Mouse (Mus musculus) testis, postnatal 10 days (tissue): Measurements from ENCODE around the gene Thra.

Experiments used
- DNase-seq: peaks from one replicate; pipeline ENCODE4 v3.0.0; 2021; ENCODE audit warnings: low spot score

Gene Thra

DNA sequence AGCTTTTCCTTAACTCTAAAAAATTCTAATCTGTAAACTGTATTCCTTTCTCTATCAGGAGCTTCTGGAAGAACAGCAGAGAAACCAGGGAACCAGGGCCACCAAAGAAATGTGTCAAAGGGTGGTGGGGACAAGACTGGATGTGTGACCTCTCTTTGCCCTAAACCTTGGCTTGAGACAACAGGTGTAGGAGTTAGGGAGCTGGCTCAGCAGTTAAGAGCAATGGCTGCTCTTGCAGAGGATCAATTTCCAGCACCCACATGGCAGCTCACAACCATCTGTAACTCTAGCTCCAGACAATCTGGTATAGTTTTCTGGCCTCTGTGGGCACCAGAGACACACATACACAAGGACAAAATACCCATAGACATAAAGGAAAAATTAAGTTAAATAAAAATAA is 37.5 kb downstream of the Thra start:
- DNase-seq = no peak

DNA sequence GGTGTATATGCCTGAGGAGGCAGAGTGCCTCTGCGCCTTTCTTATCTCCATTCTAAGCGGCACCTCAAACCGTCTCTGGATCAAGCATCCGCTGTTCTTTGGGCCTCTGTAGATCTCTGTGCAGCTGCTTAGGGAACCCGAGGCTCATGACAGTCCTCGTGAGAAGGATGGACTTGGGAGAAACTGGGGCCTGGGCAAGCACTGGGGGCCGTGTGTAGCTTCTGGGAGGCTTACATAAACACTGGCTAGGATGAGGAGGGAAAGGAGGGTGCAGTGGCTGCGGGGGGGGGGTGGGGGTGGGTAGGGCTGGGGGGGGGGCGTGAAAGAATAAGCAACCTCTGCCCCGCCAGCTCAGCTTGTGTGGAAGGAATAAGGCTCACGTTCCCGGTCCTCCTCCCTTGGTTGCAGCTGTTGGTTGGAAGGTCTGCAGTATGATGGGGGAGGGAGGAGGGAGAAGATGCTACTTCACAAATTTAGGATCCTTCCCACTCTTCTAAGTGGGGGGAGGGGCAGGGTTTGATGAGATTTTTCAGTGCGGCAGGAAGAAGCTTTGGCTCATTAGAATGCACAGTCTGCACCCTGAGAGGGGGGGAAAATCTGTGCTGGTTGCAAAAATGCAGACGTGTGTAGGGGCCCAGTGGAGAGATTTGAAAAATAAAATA is 41.5 kb downstream of the Thra start:
- peak; percentile 74 for DNase-seq

DNA sequence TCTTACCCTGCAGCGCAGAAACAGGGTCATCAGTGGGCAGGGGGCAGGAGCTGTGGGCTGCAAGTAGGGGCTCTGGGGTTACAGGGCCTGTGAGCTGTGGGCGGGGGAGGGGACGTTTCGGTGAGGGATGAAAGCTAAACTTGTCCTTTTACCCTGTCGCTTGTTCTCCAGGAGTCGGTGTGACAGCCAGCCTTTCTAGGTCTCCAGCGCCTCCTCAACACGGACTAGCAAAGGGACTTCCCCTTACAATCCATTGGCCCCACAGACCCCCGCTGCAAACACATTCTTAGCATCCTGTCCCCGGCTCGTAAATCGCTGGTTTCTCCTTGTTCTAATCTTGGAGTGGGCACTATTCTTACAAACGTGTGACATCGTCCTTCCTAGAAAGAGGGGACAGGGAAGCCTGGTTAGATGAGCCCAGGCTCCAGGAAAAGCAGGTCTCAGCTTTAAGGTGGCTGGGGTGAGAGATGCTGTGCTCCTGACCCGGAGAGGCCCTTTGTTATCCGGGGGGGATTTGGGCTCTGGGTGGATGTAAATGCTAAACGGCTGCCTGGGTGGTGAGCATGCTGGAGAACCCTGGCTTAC is 42.3 kb downstream of the Thra start:
- peak; percentile 71 for DNase-seq

DNA sequence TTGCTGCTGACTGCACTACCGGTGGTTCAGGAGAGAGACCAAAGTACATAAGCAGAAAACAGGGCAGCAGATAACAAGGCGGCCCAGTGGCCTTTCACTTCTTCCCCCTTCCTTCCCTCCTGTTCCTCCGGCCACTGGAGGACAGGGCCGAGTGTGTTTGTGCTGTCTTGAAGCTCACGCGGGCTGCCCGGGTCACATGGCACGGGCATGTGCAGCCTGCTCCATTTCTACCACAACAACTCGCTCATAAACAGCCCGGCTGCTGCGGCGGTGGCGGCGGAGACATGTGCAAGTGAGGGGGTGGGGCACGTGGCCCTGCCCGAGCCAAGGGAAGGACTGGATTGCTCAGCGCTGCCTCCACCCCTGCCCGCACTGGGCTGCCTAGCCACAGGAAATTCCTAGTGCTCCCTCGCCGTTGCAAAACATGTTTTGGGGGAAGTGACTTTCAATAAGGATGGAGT is 42.8 kb downstream of the Thra start:
- peak; percentile 94 for DNase-seq

DNA sequence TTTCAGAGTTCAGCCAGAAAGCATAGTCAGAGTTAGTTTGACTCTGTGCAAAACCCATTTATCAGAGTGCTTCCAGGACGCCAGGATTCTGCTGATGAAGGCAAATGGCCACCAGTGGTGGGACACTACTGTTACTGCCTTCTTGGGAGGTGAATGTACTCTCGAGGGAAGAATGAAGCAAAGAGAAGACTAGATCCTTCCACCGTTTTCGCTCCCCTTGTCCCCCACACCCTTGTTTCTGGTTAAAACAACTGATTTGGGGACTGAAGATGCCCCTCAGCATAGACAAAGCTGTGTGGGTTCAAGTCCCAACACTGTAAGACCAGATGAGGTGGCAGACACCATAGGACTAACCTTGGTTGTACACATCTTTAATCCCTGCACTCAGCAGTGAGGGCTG is 43.7 kb downstream of the Thra start:
- no peak for DNase-seq

DNA sequence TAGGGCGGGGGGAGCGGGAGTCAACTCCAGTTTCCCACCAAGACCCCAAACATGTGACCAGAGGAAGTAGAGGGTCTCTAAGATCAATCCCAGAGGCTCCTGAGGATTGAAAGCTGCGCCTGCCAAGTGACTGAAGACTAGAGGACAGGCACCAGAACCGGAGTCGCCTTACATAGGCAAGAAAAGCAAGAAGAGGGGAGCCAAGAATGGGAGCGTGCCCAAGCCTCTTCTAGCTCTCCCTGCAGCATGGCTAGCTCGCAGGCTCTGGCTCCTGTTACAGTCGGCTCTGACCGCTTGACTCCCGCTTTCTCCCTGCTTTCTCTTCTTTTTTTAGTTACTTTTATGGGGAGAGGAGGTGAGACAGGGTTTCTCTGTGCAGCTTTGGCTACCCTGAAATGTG is 44.8 kb downstream of the Thra start:
- no peak for DNase-seq

DNA sequence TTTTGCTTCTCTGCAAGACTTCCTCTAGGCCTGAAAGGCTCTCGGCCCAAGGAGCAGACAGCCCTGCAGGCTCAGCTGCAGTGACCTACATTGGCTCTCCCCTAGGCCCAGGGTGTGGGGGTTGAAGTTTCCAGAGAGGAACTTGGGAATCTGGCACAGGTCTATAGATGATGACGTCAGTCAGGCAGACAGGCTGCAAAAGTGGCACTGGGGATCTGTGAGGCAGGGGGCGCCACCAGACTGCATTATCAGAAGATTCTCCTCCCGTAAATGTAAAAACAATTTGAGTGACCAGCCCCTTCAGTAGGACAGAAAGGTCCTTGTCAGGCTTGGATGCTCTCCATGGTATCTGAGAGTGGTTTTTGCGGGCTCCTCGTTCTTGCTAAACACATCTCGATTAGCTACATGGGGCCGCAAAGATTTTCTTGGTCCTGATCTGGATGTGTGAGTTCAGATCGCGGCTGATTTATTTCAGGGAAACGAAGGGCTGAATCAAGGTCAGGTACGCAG is 45.4 kb downstream of the Thra start:
- DNase-seq = peak; percentile 82

DNA sequence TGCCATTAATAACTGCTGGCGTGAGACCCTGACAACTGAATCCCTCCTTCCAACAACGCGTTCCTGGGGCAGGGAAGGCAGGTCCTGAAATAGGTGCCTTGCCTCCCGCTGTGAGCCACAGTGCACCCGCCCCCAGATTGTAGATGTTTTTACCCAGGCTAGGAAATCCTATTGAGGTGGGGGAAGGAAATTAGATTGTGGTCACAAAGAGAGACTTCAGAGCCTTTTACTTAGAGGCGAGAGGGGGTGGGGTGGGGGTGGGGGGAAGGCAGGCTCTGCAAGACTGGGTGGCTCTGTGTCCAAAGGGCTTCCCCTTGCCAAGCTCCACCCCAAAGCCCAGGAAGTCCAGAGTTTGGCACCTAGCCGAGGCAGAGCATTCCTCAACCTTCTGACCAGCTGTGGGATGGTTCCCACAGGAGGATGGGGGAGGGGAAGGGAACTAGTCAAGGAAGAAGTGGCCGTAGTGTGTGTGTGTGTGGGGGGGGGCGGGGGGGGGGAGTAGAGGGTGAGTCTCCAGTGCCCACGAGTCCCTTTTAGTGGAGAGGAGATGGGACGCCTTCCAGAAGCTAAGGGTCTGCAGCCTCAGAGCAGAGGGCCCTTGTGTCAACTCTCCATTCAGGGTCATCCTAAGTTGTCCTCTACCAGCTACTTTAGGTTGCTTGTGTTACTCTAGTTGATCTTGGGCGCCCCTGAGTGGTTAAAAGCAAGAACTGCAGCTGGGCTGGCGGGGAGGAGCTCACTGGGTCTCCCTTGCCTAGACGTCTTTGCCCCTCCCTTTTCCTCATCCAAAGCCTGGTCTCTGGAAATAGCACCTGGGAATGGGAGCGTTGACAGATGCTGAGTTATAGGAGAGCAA is 46.1 kb downstream of the Thra start:
- peak; percentile 97 for DNase-seq

DNA sequence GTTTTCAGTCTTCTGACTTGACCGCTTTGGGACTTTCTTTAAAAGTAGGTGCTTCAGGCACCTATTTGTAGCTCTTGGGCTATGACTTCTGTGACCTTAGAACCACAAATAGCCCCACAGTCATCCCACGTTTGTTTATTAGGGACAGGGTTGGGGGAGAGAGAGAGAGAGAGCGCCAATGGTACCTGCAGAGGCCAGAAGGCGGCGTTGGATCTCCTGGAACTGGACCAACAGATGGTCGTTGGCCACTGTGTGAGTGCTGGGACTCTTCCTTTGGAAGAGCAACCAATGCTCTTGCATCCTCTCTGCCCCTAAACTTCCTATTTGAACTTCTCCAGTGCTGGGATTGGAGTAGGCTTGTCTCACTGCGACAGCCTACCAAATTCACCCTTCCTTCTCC is 46.8 kb downstream of the Thra start:
- peak; percentile 64 for DNase-seq

DNA sequence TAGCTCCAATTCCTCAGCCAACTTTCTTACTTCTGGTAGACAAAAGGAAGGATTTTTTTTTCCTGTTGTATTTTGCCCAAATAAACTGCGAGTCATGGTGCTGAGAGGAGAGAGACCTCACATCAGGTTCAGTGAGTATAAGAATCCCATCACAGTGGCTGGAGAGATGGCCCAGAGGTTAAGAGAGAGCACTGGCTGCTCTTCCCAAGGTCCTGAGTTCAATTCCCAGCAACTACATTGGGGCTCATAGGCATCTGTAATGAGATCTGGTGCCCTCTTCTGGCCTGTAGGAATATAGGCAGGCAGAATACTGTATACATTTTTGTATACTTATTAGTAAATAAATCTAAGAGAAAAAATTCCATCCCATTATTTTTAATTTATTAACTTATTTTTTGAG is 47.3 kb downstream of the Thra start:
- no peak for DNase-seq

DNA sequence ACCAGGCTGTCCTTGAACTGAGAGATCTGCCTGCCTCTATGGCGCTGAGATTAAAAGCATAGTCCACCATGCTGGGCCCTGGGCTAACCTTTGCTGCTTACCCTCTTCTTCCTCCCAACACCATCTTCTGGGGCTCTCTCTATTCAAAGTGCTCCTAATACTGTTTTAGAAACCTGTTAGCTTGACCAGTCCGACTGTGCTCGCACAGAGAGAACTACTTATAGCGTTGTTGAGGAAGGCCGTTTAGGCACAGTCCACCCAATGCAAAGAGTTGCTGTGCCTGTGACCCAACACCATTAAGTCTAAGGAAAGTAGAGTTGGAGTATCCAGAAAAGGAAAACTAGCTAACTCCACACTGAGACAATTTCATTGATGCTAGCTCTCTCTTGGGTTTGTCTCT is 47.7 kb downstream of the Thra start:
- DNase-seq = no peak

DNA sequence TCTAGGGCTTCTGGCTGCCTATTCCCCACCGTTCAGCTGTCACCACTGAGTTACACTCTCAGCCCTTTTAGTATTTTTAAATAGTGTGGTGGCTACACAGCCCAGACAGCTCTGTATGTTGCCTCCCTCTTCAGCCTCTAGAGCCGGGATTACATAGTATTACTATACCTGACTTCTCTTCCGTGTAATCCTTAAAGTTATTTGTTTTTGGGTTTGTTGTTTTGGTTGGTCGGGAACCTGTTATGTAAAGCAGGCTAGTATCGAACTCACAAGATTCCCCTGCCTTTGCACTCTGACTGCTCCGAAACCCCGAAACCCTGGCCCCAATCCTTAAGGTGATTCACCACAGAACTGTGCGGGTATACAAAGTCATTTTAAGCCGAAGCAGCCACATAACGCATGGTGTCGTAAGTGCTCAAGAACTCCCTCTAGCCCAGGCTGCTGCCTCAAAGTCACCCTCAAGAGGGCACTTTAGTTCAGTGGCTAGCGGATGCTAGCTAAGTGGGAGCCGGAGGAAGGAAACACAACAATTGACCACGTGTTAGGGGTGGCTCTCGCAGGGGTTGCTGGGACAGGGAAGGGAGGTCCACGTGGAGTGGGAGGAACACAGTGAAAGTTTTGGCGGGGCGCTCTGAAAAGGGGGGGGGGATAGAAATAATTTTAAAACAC is 48.2 kb downstream of the Thra start:
- DNase-seq = peak; percentile 88

DNA sequence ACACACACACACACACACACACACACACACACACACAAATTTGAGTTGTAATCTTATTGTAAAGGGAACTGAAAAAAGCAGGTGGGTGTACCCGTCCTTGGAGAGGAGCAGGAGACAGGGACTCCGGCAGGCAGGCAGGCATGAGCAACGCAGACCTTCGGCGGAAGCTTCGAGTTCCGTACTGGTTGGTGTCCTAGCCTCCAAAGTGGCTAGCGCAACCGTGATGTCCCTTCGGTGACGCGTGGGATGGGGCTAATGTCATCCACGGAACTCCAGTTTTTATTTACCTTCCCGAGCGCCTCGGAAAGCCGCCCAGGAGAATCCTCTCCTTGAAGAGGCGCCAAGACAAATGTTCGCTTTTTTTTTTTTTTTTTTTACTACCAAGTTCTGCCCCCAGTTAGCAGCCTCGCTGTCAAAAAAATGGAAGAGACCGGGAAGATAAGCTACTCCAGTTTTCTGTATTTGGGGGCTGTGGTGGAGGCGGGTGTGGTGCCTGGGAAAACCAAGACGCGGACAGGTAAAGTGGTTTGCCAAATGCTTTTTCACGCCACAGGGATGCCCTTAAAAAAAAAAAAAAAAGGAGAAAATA is 48.9 kb downstream of the Thra start:
- peak; percentile 60 for DNase-seq

DNA sequence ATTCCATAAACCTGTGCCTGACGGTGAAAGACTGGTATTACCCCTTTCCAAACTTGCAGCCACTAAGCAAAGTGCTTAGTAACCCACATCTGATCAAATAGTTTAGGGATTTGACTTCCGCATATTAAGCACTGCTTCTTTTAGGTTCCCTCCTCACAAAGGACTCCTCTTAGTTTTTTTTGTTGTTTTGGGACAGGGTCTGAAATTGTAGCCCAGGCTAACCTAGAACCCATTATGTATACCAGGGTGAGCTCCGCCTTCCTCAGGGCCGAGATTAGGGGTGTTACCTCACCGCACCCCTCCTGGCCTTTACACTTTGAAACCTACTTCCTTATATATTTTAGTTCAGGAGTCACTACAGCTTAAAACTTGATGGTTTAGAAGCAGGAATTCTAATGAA is 49.4 kb downstream of the Thra start:
- no peak for DNase-seq

DNA sequence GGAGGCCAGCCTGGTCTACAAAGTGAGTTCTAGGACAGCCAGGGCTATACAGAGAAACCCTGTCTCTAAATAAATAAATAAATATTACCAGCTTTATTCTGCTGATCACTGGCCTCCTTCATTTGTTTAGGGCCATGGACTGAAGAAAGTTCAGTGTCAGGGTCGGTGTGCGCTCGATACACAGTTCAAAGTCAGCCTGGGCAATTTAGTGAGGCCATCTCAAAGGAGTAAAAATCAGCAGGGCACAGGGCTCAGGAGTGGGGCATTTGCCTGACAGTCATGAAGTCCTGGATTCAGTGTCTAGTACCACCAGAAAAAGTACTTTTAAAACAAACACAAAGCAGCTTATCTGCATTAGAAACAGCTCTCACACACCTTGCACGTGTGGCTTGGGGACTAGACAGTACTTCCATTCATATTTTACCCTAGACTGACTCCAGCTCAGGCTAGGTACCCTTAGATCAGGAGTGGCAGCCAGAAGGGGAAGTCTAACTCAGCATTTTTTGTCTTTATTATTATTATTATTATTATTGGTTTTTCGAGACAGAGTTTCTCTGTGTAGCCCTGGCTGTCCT is 50.3 kb downstream of the Thra start:
- no peak for DNase-seq

DNA sequence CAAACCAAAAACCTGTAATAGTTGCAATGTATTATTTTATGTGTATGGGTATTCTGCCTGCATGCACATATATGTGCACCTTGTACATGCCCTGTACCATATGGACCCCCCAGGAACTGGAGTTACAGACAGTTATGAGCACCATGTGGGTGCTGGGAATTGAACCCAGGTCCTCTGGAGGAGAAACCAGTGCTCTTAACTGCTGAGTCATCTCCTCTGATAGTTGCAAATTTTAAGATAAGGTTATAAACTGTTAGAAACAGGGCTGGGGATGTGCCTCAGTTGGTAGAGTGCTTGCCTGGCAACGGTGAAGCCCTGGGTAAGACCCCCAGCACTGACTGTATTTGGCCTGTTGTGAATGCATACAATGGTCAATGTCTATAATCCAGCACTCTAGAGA is 51.0 kb downstream of the Thra start:
- DNase-seq = no peak

DNA sequence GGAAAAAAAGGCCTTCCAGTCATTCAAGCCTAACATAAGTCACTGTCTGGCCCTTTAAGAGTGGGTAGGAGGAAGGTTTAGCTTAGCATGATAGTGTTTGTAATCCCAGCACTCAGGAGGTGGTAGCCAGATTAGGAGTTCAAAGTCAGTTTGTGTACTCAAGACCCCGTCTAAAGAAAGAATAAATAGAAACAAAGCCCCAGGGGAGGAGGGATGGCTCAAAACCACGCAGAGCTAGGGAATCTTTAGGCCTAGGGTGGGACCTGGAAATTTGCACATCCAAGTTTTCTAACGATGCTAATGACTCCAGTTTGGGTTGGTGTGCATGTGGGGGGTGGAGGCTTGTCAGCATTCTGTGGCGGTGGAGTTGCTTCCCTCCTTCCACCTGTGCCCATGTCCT is 51.6 kb downstream of the Thra start:
- DNase-seq = no peak

DNA sequence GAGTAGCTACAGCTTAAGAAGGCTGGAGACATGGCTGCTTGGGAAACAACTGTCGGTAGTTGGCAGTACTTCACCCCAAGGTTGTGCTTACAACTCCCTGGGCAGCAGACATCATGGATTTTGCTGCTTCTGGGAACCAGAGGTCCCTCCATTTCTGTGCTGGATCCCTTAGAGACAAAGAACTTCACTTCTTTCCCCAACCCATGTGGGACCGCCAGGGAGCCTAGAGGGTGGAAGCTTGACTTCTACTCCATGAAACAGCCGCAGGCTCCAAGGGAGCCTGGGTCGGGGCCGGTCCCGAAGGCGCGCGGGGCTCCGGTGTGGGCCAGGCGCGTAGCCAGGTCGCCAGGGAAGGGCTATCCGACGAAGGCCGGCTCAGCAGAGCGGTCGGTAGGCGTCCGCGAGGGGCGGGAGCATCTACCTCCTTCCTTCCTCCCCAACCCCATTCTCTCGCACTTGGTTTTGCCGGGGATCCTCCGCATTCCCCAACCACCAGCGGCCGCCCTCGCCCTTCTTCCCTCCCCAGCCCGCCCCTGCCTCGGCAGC is 54.1 kb downstream of the Thra start:
- DNase-seq = no peak

DNA sequence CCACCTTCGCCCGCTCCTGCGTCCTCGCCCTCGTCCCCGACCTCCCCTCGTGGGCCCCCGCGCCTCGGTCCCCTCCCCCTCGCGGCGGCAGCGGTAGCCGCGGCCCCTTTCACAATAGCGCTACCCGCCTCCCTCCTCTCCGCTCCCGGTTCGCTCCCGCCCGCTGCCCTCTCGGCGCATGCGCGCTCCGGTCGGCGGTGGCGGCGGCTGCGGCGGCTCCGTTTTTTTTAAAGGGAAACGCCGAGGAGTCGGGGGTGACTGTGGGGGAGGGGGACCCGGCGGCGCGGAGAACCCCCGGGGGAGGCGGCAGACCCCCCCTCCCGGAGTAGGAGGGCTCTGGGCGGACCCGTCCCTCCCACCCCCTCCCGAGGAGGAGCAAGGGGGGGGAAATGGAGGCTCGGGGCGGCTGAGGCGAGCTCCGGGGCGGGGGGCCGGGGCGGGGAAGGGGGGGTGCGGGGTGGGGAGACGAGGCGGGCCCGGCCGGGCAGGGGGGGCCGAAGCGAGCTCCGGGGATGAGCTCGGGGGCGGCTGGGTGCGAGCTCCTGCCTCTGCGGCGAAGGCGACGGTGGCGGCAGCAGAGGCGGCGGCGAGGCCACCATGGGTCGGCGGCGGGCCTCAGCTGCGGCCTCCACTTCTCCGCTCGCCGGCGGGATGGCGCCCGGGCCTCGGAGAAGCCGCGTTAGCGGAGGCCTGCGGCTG is 54.7 kb downstream of the Thra start, which contains the start of gene Msl1:
TSS of gene Msl1 (plus strand) at position 502 of the 699 bp plus-strand sequence.
- DNase-seq = peak; percentile 92

DNA sequence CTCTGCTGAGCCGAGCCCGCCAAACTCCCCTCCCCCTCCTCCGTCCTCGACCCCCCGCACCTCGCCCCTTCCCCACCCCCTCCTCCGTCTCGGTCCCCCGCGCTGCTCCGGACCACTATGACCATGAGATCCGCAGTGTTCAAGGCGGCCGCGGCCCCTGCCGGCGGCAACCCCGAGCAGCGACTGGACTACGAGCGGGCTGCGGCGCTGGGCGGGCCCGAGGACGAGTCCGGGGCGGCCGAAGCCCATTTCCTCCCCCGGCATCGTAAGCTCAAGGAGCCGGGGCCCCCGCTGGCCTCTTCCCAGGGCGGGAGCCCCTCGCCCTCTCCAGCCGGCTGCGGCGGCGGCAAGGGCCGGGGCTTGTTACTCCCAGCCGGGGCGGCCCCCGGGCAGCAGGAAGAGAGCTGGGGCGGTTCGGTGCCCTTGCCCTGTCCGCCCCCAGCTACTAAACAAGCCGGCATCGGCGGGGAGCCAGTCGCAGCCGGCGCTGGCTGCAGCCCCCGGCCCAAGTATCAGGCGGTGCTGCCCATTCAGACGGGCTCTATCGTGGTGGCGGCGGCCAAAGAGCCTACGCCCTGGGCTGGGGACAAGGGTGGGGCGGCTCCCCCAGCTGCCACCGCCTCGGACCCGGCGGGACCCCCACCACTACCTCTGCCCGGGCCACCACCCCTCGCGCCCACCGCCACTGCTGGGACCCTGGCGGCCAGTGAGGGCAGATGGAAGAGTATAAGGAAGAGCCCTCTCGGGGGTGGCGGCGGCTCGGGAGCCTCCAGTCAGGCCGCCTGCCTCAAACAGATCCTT is 55.5 kb downstream of the Thra start:
- DNase-seq = peak; percentile 78
